Mouse (Mus musculus) embryo, embryonic 10.5 days (tissue): ENCODE measurements around the gene Chsy1.
A peak's percentile ranks its signal among the peaks of the same experiment; 100 is the strongest.

ENCODE experiments used
- DNase-seq: peaks from one replicate; pipeline ENCODE4 v3.0.0-alpha.2; 2015; ENCODE audit warnings: low spot score

Gene Chsy1

GRCm38 (mm10) chr7:66140095-66140494 is 30.8 kb downstream of the Chsy1 start:
- no peak for DNase-seq

GRCm38 (mm10) chr7:66140923-66141570 is 31.7 kb downstream of the Chsy1 start:
- no peak for DNase-seq

- no peak for DNase-seq
Measured at GRCm38 (mm10) chr7:66142514-66142913, 33.2 kb downstream of the Chsy1 start.

DNA sequence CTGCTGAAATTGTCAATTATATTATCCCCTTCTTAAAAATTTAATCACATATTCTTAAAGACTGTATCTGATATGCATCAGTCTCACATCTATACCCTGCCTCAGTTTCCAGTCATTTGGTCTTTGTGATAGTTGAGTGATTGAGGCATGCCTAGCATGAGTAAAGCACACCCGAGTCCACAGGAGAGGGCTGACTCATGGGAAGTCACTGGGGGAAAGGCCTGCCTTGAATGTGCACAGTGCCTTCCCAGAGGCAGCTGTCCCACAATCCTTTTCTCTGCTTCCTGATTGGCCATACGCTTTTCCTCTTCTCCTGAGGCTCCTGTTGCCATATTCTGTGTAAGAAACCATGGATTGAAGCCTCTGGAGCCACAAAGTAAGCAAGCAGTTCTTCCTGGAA is 35.2 kb downstream of the Chsy1 start:
- DNase-seq: no peak

GRCm38 (mm10) chr7:66147156-66147555 is 37.8 kb downstream of the Chsy1 start:
- no peak for DNase-seq

GRCm38 (mm10) chr7:66147816-66148215 is 38.5 kb downstream of the Chsy1 start:
- DNase-seq: no peak

DNA sequence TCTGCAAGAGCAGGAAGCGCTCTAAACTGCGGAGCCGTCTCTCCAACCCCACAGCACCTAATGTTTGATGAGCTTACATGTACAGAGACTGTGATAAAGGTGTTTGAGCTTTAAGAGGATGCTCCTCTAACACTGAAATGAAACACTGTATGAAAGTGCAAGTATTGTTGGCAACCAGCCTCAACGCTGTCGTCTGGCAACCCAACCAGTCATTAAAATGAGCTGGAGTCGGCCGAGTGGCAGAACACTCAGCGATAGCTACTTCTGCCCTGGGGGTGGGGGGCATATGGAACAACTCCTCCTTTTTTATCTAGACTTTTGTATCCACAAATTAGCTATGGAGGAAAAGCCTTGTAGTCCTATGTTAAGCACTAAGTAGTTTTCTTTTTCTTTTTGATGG is 40.2 kb downstream of the Chsy1 start:
- DNase-seq: no peak

GRCm38 (mm10) chr7:66150411-66150810 is 41.1 kb downstream of the Chsy1 start:
- no peak for DNase-seq

GRCm38 (mm10) chr7:66157413-66157812 is 48.1 kb downstream of the Chsy1 start:
- no peak for DNase-seq

- no peak for DNase-seq
Measured at GRCm38 (mm10) chr7:66157861-66158415, 48.6 kb downstream of the Chsy1 start.

DNA sequence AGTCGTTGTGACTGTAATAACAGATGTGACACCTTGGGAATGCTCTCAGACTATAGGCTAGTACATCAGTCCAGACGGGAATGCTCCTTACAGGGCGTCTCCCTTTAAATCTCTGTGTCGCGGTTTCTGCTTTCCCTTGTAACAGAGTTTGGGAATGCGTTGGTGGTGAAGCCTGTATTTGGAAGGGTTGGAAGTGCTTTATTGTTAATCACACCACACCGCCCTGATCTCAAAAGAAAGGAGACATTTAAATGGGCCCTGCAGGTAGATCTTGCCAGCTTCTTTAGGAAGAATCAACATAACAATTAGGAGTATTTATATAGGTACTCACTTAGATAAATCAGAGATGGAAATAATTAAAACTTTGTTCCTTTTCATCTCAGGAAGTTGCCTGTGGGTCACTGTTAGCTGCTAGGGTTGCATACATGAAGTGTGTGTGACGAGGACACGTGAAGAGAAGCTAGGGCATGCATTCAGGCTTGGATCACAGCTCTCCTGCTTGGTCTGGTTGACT is 49.4 kb downstream of the Chsy1 start:
- DNase-seq: no peak

DNA sequence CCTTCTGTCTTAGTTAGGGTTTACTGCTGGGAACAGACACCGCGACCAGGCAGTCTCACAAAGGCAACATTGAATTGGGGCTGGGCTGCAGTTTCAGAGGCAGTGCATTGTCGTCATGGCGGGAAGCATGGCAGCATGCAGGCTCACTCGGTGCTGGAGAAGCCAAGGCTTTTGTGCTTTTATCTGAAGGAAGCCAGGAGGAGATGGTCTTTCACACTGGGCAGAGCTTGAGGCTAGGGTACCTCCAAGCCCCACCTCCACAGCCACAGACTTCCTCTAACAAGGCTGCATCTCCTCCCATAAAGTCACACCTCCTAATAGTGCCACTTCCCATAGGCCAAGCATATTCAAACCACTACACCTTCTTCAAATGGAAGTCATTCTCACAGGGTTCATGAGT is 50.6 kb downstream of the Chsy1 start:
- DNase-seq: no peak

DNA sequence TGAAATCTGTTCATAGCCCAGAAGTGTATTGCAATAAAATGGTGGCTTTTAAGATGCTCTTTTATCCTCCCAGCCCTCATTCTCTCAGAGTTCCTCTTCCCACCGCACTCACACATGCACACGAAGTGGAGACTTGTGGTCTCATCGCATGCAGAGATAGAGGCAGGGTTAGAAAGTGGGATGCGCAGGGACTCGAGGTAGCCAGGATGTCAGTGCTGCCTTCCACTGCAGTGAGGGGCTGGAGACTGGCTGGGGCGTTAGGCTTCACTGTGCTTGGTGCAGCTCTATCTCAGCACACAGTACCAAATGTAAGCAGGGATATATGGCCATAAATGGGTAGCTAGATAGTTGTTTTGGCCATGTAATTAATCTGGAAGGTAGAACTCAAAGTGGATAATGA is 52.5 kb downstream of the Chsy1 start:
- no peak for DNase-seq

DNA sequence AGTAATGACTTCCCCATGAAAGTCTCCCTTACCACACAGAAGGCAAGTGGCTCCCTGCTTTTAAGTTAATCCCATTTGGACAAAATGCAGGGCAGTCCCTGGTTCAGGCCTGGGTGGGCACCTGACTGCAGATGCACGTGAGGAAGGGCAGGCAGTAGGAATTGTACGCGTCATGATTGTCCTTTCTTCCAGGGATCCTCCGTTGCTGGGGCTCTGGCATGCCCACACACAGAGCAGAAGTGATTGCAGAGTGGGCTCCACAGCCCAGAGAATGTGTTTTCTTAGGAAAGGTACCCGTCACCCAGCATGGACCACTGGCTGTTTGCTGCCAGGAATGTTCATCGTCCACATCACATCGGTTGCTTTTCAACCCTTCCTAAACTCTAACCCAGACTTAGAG is 53.2 kb downstream of the Chsy1 start:
- no peak for DNase-seq

DNA sequence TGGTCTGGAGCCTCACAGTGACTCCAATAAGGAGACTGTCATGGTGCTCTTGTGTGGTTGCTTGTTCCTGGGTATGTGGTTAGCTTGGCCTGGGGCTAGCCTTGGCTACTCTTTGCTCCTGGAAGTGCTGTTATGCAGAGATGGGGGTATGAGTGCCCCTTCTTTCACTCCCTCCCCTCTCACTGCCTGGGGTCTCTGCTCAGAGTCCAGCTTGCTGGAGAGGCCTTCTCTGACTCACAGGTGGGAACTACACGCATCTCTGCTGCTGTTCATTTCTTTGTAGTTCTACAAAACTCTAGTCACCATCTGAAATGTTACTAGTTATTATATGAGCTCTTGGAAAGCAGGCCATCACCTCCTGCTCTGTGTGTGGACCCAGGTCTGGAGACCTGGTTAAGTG is 53.7 kb downstream of the Chsy1 start:
- no peak for DNase-seq

DNA sequence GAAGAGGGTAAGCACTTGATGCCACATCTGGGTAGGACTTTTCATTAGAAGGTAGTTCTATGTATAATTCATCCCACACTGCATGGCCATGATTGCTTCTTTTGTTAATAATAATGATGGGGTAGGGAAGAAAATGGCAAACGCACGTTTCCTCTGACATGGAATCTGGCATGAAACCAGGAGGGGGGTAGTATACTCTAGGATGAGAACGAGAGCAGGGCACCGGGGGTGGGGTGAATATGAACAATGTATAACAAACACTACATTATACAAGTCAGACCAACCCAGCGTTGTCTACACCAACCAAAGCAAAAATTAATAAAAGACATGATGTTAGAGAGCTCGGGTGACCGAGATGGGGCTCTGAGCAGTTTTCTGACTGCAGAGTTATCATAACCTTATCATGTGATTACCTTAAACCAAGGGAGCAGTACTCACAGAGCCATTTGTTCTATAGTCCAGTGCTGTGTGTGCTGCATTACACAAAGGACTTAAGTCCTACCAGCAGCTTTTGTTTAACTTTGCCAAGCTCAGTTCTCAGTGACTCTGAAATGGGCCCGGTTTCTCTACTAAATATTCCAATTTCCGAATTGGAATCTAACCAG is 55.2 kb downstream of the Chsy1 start:
- no peak for DNase-seq

- DNase-seq: peak; percentile 26
Measured at GRCm38 (mm10) chr7:66165036-66165798, 55.9 kb downstream of the Chsy1 start.

GRCm38 (mm10) chr7:66168877-66169276 is 59.6 kb downstream of the Chsy1 start:
- DNase-seq: no peak

GRCm38 (mm10) chr7:66169476-66169875 is 60.2 kb downstream of the Chsy1 start:
- DNase-seq: no peak

DNA sequence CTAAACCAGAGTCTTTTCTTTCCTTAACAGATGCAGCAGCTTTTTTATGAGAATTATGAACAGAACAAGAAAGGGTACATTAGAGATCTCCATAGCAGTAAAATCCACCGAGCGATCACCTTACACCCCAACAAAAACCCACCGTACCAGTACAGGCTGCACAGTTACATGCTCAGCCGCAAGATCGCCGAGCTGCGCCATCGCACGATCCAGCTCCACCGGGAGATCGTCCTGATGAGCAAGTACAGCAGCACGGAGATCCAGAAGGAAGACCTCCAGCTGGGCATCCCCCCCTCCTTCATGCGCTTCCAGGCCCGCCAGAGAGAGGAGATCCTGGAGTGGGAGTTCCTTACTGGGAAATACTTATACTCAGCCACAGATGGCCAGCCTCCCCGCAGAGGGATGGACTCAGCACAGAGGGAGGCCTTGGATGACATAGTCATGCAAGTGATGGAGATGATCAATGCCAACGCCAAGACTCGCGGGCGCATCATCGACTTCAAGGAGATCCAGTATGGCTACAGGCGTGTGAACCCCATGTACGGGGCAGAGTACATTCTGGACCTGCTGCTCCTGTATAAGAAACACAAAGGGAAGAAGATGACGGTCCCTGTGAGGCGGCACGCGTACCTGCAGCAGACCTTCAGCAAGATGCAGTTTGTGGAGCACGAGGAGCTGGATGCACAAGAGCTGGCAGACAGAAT is 61.6 kb downstream of the Chsy1 start:
- no peak for DNase-seq

DNA sequence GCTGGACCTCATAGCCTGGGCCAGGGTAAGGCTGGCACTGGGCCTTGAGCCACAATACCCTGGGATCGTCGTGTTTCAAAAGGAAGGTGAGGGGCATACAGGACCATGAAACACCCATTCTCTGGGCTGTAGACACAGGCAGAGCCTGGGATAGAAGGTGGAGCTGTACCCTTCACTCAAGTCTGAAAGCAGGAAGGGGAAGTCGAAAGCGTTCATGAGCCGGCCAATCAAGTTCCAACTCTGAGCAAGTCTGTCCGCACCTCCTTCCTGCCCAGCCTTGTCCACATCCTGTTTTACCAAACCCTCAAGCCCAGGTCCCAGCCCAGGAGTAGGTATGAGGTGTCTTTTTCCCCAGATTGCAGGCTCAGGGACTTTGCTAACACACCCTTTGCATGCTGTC is 66.4 kb downstream of the Chsy1 start:
- no peak for DNase-seq

GRCm38 (mm10) chr7:66176256-66176655 is 66.9 kb downstream of the Chsy1 start:
- no peak for DNase-seq
